Mouse (Mus musculus) forebrain, embryonic 16.5 days (tissue): ENCODE measurements at regions not wholly inside any gene's neighbourhood (a gene's known extent, or its start where the extent isn't known, plus 50 kb on each side); places are given as distances from the start of the nearest gene placed in this dataset.

Source experiments
- ATAC-seq: fragments of 200-750 bp; cut with Nextera tagmentation; 2 replicates; pipeline ENCODE4 v1.8.0; 2017; ENCODE audit warnings: mild to moderate bottlenecking, moderate library complexity
- H3K27ac ChIP-seq: fragments of 300-500 bp; sonication (generic); 2 replicates; pipeline ENCODE4 v1.5.1; 2014; ENCODE audit warnings: low read length, control low read depth
- H3K27me3 ChIP-seq: fragments of 300-500 bp; sonication (generic); replicated peaks from 2 replicates; pipeline ENCODE4 v1.6.1; 2014; ENCODE audit warnings: low read length; ENCODE audit not compliant: control insufficient read depth, insufficient read depth
- H3K36me3 ChIP-seq: fragments of 300-500 bp; sonication (generic); 2 replicates; pipeline ENCODE4 v1.6.1; 2014; ENCODE audit not compliant: control insufficient read depth, insufficient read depth
- H3K4me1 ChIP-seq: fragments of 300-500 bp; sonication (generic); replicated peaks from 2 replicates; pipeline ENCODE4 v1.6.1; 2014; ENCODE audit warnings: low read length; ENCODE audit not compliant: control insufficient read depth, insufficient read depth
- H3K4me2 ChIP-seq: fragments of 300-500 bp; sonication (generic); 2 replicates; pipeline ENCODE4 v1.6.1; 2014; ENCODE audit warnings: mild to moderate bottlenecking, low read length, control low read depth
- H3K4me3 ChIP-seq: fragments of 300-500 bp; sonication (generic); replicated peaks from 2 replicates; pipeline ENCODE4 v1.5.1; 2014; ENCODE audit warnings: mild to moderate bottlenecking, low read length, control low read depth
- H3K9ac ChIP-seq: fragments of 300-500 bp; sonication (generic); replicated peaks from 2 replicates; pipeline ENCODE4 v1.6.1; 2014; ENCODE audit warnings: low read depth, low read length, control low read depth
- H3K9me3 ChIP-seq: fragments of 300-500 bp; sonication (generic); 2 replicates; pipeline ENCODE4 v1.6.1; 2016; ENCODE audit warnings: low read length; ENCODE audit not compliant: control insufficient read depth
- WGBS: fragments of 180-500 bp; shearing (Covaris S2); extraction: QIAGEN DNeasy Blood & Tissue Kit; methylation state at CpG from one replicate; pipeline ENCODE4 v1.1.7; 2014; 5-methylcytosine and 5-hydroxymethylcytosine counted together

DNA sequence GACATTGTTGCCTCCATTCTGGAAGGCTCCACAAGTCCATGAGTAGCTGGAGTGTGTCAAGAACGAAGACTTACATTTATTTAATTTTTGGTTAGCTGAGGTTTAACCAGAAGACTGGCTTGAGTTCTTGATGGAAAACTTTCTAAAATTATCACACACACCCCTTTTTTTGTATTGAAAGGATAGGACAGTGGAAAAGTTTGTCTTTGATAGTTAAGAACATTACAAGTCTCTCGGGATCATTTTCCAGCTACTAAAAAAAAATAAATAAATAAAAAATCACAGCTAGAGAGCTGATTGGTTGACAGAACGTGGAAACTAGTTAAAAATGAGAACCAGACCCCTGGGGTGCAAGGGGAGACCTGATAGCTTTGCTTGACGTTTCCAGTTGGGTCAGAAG, 173.6 kb upstream of the Slc38a2 start:
- H3K9me3 ChIP-seq, result no peaks in the 10 kb centered on the region
- no peaks in the 10 kb centered on the region for H3K27me3 ChIP-seq
- no peak overlapping the region for H3K4me2 ChIP-seq
- no peaks in the 10 kb centered on the region for H3K36me3 ChIP-seq
- no peak overlapping the region for H3K9ac ChIP-seq
- no peaks in the 10 kb centered on the region for H3K4me1 ChIP-seq
- no peak for ATAC-seq
- WGBS, result 70% methylated on average over 4 of the region's 4 CpGs
- no peak overlapping the region for H3K27ac ChIP-seq
- no peak overlapping the region for H3K4me3 ChIP-seq

DNA sequence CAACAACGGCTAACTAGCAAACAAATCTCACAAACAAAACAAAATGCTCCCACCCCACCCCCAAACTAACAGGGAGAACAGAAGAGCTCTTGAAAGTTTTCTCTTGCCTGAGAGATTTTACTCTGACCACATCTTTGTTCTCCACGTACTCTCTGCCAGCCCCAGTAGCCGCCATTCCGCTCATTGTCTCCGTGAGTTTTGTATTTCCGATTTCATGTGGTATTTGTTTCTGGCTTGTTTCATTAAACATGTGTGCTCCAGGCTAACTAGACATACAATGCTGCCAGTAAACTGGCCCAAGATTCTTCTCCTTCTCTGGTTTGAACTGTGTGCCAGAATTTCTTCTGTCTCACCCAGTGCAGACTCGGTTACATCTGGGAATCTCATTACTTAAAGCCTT, 168.2 kb upstream of the Slc38a2 start:
- Histone ChIP-seq H3K9ac (no peak overlapping the region), H3K36me3 (no peaks in the 10 kb centered on the region), H3K4me1 (no peaks in the 10 kb centered on the region), H3K27ac (no peak overlapping the region), H3K4me3 (no peak overlapping the region), H3K4me2 (no peak overlapping the region), H3K27me3 (no peaks in the 10 kb centered on the region), H3K9me3 (no peaks in the 10 kb centered on the region)
- ATAC-seq, result no peak
- 60% methylated on average over 7 of the region's 7 CpGs for WGBS

DNA sequence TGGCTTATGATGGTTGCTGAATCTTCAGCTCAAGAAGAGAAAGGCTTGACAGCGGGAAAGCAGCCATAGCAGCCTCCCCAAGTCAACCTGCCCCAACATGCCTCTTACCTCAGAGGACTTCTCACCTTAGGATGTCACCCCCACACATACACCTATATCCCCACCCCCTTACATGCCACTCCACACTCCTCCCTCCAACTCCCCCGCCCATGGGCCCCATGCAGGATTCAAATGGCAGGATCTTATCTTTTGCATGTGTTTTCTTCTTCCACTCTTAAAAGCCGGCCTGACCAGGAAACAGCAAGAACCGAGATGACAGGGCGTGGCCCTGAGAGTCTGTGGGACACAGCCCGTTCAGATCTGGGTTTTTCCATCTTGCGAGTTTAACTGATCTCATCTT, 166.4 kb upstream of the Slc38a2 start:
- WGBS, result 97% methylated on average over 7 of the region's 7 CpGs
- H3K4me2 ChIP-seq, result no peak overlapping the region
- no peak overlapping the region for H3K9ac ChIP-seq
- no peak overlapping the region for H3K4me3 ChIP-seq
- H3K9me3 ChIP-seq, result no peaks in the 10 kb centered on the region
- no peak for ATAC-seq
- H3K36me3 ChIP-seq, result no peaks in the 10 kb centered on the region
- no peak overlapping the region for H3K27ac ChIP-seq
- no peaks in the 10 kb centered on the region for H3K27me3 ChIP-seq
- no peaks in the 10 kb centered on the region for H3K4me1 ChIP-seq

GRCm38 (mm10) chr15:96857709-96858108, 158.2 kb upstream of the Slc38a2 start:
- H3K9ac ChIP-seq, result no peak overlapping the region
- H3K4me1 ChIP-seq, result no peaks in the 10 kb centered on the region
- no peak for ATAC-seq
- H3K4me3 ChIP-seq, result no peak overlapping the region
- H3K36me3 ChIP-seq, result no peaks in the 10 kb centered on the region
- no peaks in the 10 kb centered on the region for H3K27me3 ChIP-seq
- H3K4me2 ChIP-seq, result no peak overlapping the region
- 77% methylated on average over 3 of the region's 3 CpGs for WGBS
- no peaks in the 10 kb centered on the region for H3K9me3 ChIP-seq
- no peak overlapping the region for H3K27ac ChIP-seq

GRCm38 (mm10) chr15:96851970-96852768, 152.6 kb upstream of the Slc38a2 start:
- H3K9ac ChIP-seq, result no peak overlapping the region
- no peaks in the 10 kb centered on the region for H3K4me1 ChIP-seq
- ATAC-seq, result no peak
- no peak overlapping the region for H3K4me2 ChIP-seq
- no peaks in the 10 kb centered on the region for H3K27me3 ChIP-seq
- no peak overlapping the region for H3K27ac ChIP-seq
- H3K36me3 ChIP-seq, result no peaks in the 10 kb centered on the region
- H3K4me3 ChIP-seq, result no peak overlapping the region
- WGBS, result 84% methylated on average over 21 of the region's 21 CpGs
- H3K9me3 ChIP-seq, result 0 out of 2 replicates have a peak, but pooled peaks cover 3% of the 10 kb centered on the region

- ATAC-seq, result no peak
- Histone ChIP-seq H3K27me3 (no peaks in the 10 kb centered on the region), H3K4me2 (no peak overlapping the region), H3K4me3 (no peak overlapping the region), H3K4me1 (no peaks in the 10 kb centered on the region), H3K36me3 (no peaks in the 10 kb centered on the region), H3K9ac (no peak overlapping the region), H3K27ac (no peak overlapping the region), H3K9me3 (0 out of 2 replicates have a peak, but pooled peaks cover 4% of the 10 kb centered on the region)
- 77% methylated on average over 2 of the region's 2 CpGs for WGBS
Measured at GRCm38 (mm10) chr15:96848150-96848549, 148.6 kb upstream of the Slc38a2 start.

GRCm38 (mm10) chr15:96845221-96845620, 145.7 kb upstream of the Slc38a2 start:
- Histone ChIP-seq H3K4me2 (no peak overlapping the region), H3K27me3 (no peaks in the 10 kb centered on the region), H3K9ac (no peak overlapping the region), H3K36me3 (no peaks in the 10 kb centered on the region), H3K27ac (no peak overlapping the region), H3K4me3 (no peak overlapping the region), H3K4me1 (no peaks in the 10 kb centered on the region), H3K9me3 (0 out of 2 replicates have a peak, but pooled peaks cover 4% of the 10 kb centered on the region)
- ATAC-seq, result no peak
- WGBS, result 89% methylated on average over 6 of the region's 6 CpGs

DNA sequence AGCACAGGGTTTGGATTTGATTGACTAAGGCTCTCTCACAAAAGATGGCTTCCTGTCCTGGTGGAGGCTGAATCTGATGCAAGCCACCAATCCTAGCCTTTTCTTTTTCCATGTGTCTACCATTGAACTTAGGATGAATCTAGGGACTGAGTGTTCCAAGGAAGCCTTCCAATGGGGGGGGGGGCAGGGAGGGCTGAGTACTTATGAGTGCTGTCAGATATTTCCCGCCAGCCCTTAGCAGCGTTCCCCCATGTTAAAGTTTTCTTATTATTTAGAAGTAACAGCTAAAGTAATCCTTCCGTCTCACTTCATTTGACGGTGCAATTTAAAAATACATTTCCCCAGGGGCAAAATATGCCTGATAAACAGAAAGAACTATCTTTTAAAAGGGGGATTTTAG, 144.8 kb upstream of the Slc38a2 start:
- WGBS, result 92% methylated on average over 4 of the region's 4 CpGs
- Histone ChIP-seq H3K27me3 (no peaks in the 10 kb centered on the region), H3K4me3 (no peak overlapping the region), H3K36me3 (no peaks in the 10 kb centered on the region), H3K9me3 (0 out of 2 replicates have a peak, but pooled peaks cover 4% of the 10 kb centered on the region), H3K4me2 (no peak overlapping the region), H3K4me1 (no peaks in the 10 kb centered on the region), H3K9ac (no peak overlapping the region), H3K27ac (no peak overlapping the region)
- no peak for ATAC-seq

- H3K27ac ChIP-seq, result no peak overlapping the region
- H3K9me3 ChIP-seq, result 0 out of 2 replicates have a peak, but pooled peaks cover 4% of the 10 kb centered on the region
- no peaks in the 10 kb centered on the region for H3K4me1 ChIP-seq
- H3K9ac ChIP-seq, result no peak overlapping the region
- no peaks in the 10 kb centered on the region for H3K27me3 ChIP-seq
- no peak for ATAC-seq
- H3K4me3 ChIP-seq, result no peak overlapping the region
- H3K4me2 ChIP-seq, result no peak overlapping the region
- WGBS, result 94% methylated on average over 7 of the region's 7 CpGs
- no peaks in the 10 kb centered on the region for H3K36me3 ChIP-seq
Measured at GRCm38 (mm10) chr15:96843589-96843988, 144.1 kb upstream of the Slc38a2 start.
